Mouse (Mus musculus): ENCODE data around the gene Utp20. TPM values are rescaled to one million over a fixed set of nuclear protein-coding genes. Genes with fewer than 3 reads are reported as not detected.
"Not testable (repeated sequence)": the region's sequence is repeated elsewhere in the genome, so short reads cannot be mapped to it uniquely, and the experiment has no call there.

The Utp20 gene
- 10 to 100 TPM; 18.9 to 20.0 TPM for total RNA-seq (2021)
- long read RNA-seq, full-length matches to known transcripts = 4 of 10 reads
- long read RNA-seq, partial matches to known transcripts = 4 of 10 reads
- long read RNA-seq, other reads (novel, unspliced or antisense) = 2 of 10 reads

- DNase-seq (ENCODE audit: low spot score in 2 of 2) = peak; percentile 71 to 89
These were observed at the start of gene Utp20 for GRCm38 (mm10) chr10:88826188-88826946. Gene Utp20, minus strand, starts transcription at chr10:88826804.

DNA sequence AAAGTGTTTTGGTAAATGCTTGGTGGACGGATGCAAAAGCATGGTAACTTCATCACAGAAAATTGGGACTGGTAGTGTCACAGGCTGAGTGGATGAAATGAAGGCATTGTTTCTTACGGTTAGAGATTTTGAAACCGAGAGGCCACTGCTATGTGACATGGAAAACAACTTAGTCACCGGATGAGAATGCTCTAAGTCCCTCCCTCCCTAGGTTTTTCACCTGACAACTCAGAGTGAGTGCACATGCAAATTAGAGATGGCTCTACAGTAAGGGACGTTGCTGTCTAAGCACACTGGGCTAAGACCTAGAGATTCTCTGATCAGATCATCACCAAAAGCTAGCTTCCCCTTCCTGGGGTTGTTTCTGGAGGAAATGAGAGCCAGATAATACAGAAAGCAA, 48.3 kb upstream of the Utp20 start:
- DNase-seq (ENCODE audit: low spot score in 2 of 2) = no peak

- DNase-seq (ENCODE audit: low spot score in 2 of 2) = no peak
These were observed 39.4 kb upstream of the Utp20 start for GRCm38 (mm10) chr10:88866017-88866416.

DNA sequence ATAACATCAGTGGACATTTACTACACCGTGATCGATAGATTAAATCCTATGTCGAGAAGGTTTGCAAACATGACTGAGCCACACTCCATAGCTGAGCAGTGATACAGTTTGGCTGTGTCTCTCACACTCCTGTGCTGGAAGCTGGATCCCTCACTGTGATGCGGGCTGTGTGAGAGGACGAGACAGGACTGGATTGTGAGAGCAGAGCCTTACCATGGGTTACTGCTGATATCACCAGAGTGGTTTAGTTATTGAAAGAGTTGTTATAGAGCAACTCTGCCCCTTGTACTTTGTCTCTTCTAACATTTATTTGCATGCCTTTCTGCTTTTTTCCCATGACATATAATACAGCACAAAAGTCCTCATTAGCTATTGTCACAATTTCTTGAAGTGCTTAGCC, 35.7 kb upstream of the Utp20 start:
- DNase-seq (ENCODE audit: low spot score in 2 of 2) = no peak

- DNase-seq (ENCODE audit: low spot score in 2 of 2) = no peak
These were observed 34.8 kb upstream of the Utp20 start for GRCm38 (mm10) chr10:88861416-88861815.

DNA sequence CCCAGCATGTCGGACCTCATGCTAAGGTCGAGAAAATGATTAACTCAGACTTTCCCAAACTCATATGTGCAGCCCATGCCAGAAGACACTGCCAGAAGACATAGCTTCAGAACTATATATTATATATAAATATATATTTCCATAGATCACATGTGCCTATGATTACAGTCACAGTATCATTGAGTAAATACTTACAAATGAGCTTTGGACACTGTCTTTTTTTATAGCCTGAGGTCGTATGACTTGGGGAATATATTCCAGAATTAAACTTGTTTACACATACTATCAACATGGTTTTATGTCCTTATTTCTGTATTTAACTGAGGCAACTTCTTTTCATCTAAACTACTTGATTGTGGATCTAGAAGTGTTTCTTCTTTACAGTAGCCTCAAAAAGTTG, 34.3 kb upstream of the Utp20 start:
- DNase-seq (ENCODE audit: low spot score in 2 of 2) = no peak

GRCm38 (mm10) chr10:88853326-88853725, 26.7 kb upstream of the Utp20 start:
- no peak for DNase-seq (ENCODE audit: low spot score in 2 of 2)

- DNase-seq (ENCODE audit: low spot score in 2 of 2) = no peak
These were observed 23.4 kb upstream of the Utp20 start for GRCm38 (mm10) chr10:88849976-88850375.

GRCm38 (mm10) chr10:88848876-88849476, 22.4 kb upstream of the Utp20 start:
- no peak for DNase-seq (ENCODE audit: low spot score in 2 of 2)

DNA sequence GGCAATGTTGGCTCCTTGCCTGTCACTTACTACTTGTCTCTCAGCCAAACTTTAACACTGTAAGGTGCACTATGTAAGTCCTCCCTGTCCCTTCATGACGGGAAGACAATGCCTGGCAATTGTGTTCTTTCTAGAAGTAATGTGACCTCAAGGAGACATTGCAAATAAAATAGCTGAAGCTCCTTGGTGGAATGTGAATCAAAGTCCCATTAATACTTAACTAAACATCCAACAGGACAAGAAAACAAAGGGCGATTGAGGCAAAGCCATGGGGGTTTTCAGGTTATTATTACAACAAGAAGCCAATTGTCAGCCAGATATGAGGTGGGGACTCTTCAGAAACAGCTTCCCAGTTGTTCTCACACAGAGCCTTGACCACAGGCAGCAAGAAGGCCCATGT, 7.6 kb upstream of the Utp20 start:
- DNase-seq (ENCODE audit: low spot score in 2 of 2) = no peak

DNA sequence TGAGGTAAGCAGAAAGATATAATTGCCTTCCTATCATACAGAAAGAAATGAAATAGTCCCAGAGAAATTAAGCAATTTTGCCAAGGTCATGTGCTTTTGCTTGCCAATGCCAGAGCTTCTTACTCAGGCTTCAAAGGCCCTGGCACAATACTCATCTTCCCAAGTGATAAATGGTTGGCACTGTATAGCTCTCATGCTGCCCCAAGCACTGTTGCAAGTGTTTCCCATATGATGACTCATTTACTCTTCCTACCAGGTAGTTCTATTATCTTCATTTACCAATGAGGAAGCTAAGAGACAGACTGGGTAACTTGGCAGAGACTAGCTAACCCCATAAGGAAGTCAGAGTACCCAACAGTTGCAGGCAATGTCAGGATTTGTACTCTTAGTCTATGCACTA, 1.8 kb upstream of the Utp20 start:
- no peak for DNase-seq (ENCODE audit: low spot score in 2 of 2)

DNA sequence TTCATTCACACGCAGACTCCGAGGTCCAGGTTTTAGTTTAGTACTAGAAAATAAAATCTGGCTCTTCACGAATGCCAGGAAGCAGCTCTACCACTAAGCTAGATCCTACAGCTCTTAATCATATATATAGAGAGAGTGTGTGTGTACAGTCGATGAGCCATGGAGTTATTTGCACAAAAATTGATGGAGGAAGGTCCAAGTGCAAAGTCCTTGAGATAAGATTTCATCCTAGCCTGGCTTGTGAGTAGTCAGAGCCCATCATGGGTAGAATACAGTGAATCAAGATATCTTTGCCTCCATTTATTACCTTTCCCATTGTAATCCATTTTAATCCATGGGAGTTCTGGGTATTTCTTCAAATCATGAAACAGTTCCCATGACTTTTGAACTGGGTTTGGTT, 992 bp upstream of the Utp20 start:
- DNase-seq (ENCODE audit: low spot score in 2 of 2) = no peak

- not testable (repeated sequence) for DNase-seq (ENCODE audit: low spot score in 2 of 2)
These were observed 323 bp upstream of the Utp20 start for GRCm38 (mm10) chr10:88826947-88827306.

DNA sequence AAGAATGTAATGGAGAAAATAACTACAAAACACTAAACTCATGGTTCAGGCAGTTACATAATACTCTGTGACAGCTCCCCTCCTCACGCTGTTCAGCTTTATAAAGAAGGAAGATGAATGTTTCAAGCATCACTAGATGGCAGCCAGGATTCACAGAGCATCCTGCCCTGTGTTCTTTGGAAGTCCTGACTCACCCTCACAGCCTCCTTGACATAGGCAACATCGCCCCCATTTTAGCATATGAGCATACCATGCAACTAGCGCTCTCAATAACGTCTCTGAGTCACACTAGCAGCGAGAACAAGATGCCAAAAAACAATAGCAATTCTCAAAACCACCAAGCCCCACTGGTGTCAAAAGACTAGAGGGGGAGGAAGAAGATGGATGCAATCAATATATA, 9.3 kb downstream of the Utp20 start:
- peak; percentile 7 to 41 for DNase-seq (ENCODE audit: low spot score in 2 of 2)

- no peak for DNase-seq (ENCODE audit: low spot score in 2 of 2)
These were observed 11.3 kb downstream of the Utp20 start for GRCm38 (mm10) chr10:88815256-88815655.

- DNase-seq (ENCODE audit: low spot score in 2 of 2) = no peak
These were observed 14.9 kb downstream of the Utp20 start for GRCm38 (mm10) chr10:88811704-88812103.

- DNase-seq (ENCODE audit: low spot score in 2 of 2) = no peak
These were observed 24.4 kb downstream of the Utp20 start for GRCm38 (mm10) chr10:88802236-88802635.

- DNase-seq (ENCODE audit: low spot score in 2 of 2) = no peak
These were observed 27.2 kb downstream of the Utp20 start for GRCm38 (mm10) chr10:88799381-88799780.

DNA sequence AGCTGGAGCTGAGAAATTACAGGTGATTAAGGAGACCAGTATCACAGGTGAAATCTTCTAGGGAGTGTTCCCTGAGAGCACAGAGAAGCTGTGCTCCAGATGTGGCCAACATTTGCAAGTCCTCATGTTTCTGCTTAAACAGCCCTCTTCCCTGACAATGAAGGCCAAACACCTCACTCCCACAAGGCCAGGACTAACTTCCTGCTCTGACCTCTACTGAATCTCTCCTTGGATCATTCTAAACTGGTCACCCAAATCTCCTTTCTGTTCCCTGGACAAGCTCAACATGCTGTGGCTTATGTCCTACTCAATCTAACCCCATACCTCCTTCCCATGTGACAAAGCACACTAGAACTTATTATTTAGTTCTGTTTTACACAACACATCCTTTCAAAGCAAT, 29.2 kb downstream of the Utp20 start:
- DNase-seq (ENCODE audit: low spot score in 2 of 2) = no peak

- DNase-seq (ENCODE audit: low spot score in 2 of 2) = no peak
These were observed 29.7 kb downstream of the Utp20 start for GRCm38 (mm10) chr10:88796939-88797338.

- no peak for DNase-seq (ENCODE audit: low spot score in 2 of 2)
These were observed 31.4 kb downstream of the Utp20 start for GRCm38 (mm10) chr10:88795226-88795625.

DNA sequence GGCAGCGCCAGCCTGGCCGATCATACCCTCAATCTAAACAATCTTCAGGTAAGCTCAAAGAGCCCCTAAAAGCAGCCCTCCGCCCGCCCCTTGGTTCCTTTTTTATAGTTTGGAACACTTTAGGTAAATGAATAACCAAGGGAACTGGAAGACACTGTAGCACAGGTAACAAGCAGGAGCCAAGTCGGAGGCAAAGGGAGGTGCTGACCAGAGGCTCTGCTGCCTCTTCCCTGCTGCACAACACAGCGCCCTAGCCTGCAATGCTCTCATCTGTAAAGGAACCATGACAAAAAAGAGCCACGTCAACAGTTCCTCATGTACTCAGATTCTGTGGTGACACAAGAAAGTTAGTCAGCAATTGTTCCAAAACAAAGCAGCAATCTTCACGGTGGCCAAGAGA, 32.0 kb downstream of the Utp20 start:
- DNase-seq (ENCODE audit: low spot score in 2 of 2) = no peak

DNA sequence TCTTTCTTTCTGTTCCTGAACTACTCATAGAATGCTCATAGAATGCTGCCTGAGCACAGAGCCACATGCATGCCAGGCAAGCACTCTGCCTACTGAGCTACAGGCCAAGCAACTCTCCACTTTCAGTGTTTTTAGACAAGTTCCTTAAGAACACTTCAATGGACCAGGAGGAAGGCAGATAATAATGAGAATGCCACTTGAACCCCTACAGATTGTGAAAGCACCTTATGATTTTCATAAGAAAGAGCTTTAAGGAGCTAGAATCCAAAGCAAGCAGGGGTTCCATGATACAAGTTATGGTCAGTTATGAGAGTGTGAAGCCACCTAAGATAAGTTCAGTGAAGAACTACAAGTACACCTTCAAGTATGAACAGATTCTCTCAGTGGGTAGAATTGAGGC, 32.9 kb downstream of the Utp20 start:
- DNase-seq (ENCODE audit: low spot score in 2 of 2) = no peak
